Mouse (Mus musculus): ENCODE results near the gene Whamm. TPM values are rescaled to one million over a fixed set of nuclear protein-coding genes. Genes with fewer than 3 reads are reported as not detected.

Whamm gene
- 22.5 and 30.6 TPM in 2 replicates for polyA plus RNA-seq (2012)

DNA sequence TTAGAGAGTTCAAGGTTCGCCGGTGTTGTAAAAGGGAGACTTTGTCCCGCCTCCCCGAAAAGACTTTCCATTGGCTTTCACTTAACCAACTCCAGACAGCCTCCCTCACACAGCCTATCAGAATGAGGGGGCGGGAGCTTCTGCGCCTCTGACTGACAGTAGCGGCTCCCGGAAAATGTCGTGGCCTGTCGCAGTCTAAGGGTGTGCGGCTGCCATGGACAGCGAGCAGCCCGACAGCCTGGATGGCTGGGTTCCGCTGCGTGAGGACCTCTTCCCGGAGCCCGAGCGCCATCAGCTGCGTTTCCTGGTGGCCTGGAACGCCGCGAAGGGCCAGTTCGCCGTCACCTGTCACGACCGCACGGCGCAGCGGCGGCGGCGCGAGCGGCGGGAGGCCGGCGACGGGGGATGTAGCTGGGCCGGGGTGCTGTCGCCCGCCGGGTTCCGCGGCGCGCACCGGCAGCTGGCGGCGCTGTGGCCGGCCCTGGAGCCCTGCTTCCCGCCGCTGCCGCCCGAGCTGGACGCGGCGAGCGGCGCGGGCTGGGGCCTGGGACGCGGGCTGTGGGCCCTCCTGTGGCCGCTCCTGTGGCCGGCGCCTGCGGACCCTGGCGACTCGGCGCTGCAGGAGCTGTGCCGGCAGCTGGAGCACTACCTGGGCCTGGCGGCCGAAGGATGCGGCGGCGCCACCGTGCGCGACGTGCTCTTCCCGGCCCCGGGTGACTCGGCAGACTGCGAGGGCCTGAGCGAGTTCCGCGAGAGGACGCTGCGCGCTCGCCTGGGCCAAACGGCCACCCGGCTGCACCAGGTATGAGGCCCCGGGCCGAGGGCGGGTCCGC is at the start of gene Whamm:
Whamm (plus strand) TSS at position 159 of the 833 bp plus-strand sequence.

GRCm38 (mm10) chr7:81566892-81567291 is 4.2 kb upstream of the Whamm start, which contains the start of gene Fsd2:
Fsd2 (minus strand) TSS chr7:81566944.

Other genes starting within 250 kb of the Whamm start
- 270 and 323 TPM in 2 replicates for gene Rps17, start 226.0 kb upstream of the Whamm start, polyA plus RNA-seq (2012)
- gene Cpeb1, start 115.8 kb upstream of the Whamm start, polyA plus RNA-seq (2012): not detected in 2 replicates
- not detected in 2 replicates for gene Ap3b2, start 77.3 kb upstream of the Whamm start, polyA plus RNA-seq (2012)
- gene BC048679, start 73.0 kb upstream of the Whamm start, polyA plus RNA-seq (2012): not detected in 2 replicates
- gene Fsd2, start 4.3 kb upstream of the Whamm start, polyA plus RNA-seq (2012): 0.05 TPM in 1 of 2 replicates, not detected in the other
- gene Homer2, start 136.3 kb downstream of the Whamm start, polyA plus RNA-seq (2012): 1.5 and 2.8 TPM in 2 replicates
- 34.3 and 44.4 TPM in 2 replicates for gene Ramac, start 191.7 kb downstream of the Whamm start, polyA plus RNA-seq (2012)
- gene 3110040N11Rik, start 218.2 kb downstream of the Whamm start, polyA plus RNA-seq (2012): 23.8 and 25.7 TPM in 2 replicates

All from megakaryocyte-erythroid progenitor cell, adult 5 weeks (primary cell).